Comparison of ENCODE assay signal across 24 mouse cellular contexts in genomic region chr14:22003231-22003630, GRCm38 (mm10). TPM values are rescaled to one million over a fixed set of nuclear protein-coding genes. Genes with fewer than 3 reads are reported as not detected.
A peak's percentile ranks its signal among the peaks of the same experiment; 100 is the strongest.
DNase-seq lines count a peak whose midpoint lies in the region; ATAC-seq and TF ChIP-seq lines count a peak whose summit lies in the region.
"Had no signal": no experiment of that assay in that cellular context is flagged by ENCODE, and none has a peak within 500 bp of the region (broad histone marks: within the 10 kb centered on the region; RNA-seq: fewer than 3 reads in every experiment).

No protein-coding gene starts in this region.

- no peak for TF ChIP-seq CTCF in lung, postnatal 0 days (IDR thresholded peaks at IDR 0.05)
- no peak for TF ChIP-seq CTCF in embryonic fibroblast, embryonic 13.5 days (IDR thresholded peaks at IDR 0.05; ENCODE audit: borderline replicate concordance, insufficient read depth, low read length)
- no peak for TF ChIP-seq CTCF in intestine, postnatal 0 days (IDR thresholded peaks at IDR 0.05; ENCODE audit: low read depth)

- H3K4me3 ChIP-seq in intestine, embryonic 16.5 days (ENCODE audit: low read length): no peak overlapping the region
- H3K4me3 ChIP-seq in intestine, embryonic 15.5 days (replicated peaks): no peak overlapping the region
- H3K4me3 ChIP-seq in lung, postnatal 0 days (ENCODE audit: low read depth, low read length): no peak overlapping the region
- no peak overlapping the region for H3K4me3 ChIP-seq in embryonic fibroblast, embryonic 13.5 days (ENCODE audit: insufficient read depth, low read length)
- H3K4me3 ChIP-seq in intestine, postnatal 0 days (ENCODE audit: low read depth, low read length): no peak overlapping the region
- H3K4me3 ChIP-seq: embryonic facial prominence, embryonic 10.5 days; embryonic facial prominence, embryonic 12.5 days; erythroblast, embryonic 14.5 days; forebrain, embryonic 10.5 days; forebrain, embryonic 12.5 days had no signal

- no peak for TF ChIP-seq EP300 in lung, postnatal 0 days (IDR thresholded peaks at IDR 0.05)

- no peaks in the 10 kb centered on the region for H3K9me3 ChIP-seq in intestine, embryonic 16.5 days (ENCODE audit: control insufficient read depth, low read length)
- H3K9me3 ChIP-seq in intestine, embryonic 15.5 days: no peaks in the 10 kb centered on the region
- H3K9me3 ChIP-seq in lung, postnatal 0 days (ENCODE audit: low read length): no peaks in the 10 kb centered on the region
- H3K9me3 ChIP-seq in intestine, postnatal 0 days (ENCODE audit: control insufficient read depth): no peaks in the 10 kb centered on the region
- H3K9me3 ChIP-seq: embryonic facial prominence, embryonic 10.5 days; embryonic facial prominence, embryonic 12.5 days; forebrain, embryonic 10.5 days; forebrain, embryonic 12.5 days had no signal

- H3K36me3 ChIP-seq in intestine, embryonic 16.5 days (ENCODE audit: control insufficient read depth, insufficient read depth, low read length): no peaks in the 10 kb centered on the region
- H3K36me3 ChIP-seq in intestine, embryonic 15.5 days: no peaks in the 10 kb centered on the region
- H3K36me3 ChIP-seq in lung, postnatal 0 days (ENCODE audit: insufficient read depth, low read length): no peaks in the 10 kb centered on the region
- H3K36me3 ChIP-seq in intestine, postnatal 0 days (ENCODE audit: control insufficient read depth, insufficient read depth): no peaks in the 10 kb centered on the region
- H3K36me3 ChIP-seq: embryonic facial prominence, embryonic 10.5 days; embryonic facial prominence, embryonic 12.5 days; forebrain, embryonic 10.5 days; forebrain, embryonic 12.5 days had no signal

- peak; percentile 36; the same call in 1 of the 2 replicates for ATAC-seq in intestine, embryonic 16.5 days
- ATAC-seq in intestine, embryonic 15.5 days: no peak
- 0 out of 2 replicates have a peak, but pooled peaks have one; percentile 19 for ATAC-seq in lung, postnatal 0 days
- ATAC-seq in intestine, postnatal 0 days: peak; percentile 67
- no peak for ATAC-seq in activated CD4-positive, CD25-positive, alpha-beta regulatory T cell, adult 4 months
- ATAC-seq: forebrain, embryonic 14.5 days; forebrain, embryonic 16.5 days had no signal

- WGBS in intestine, embryonic 16.5 days: 78% methylated on average over 1 of the region's 1 CpGs
- WGBS in intestine, embryonic 15.5 days: 67% methylated on average over 1 of the region's 1 CpGs
- WGBS in lung, postnatal 0 days: 100% methylated on average over 1 of the region's 1 CpGs
- 78% methylated on average over 1 of the region's 1 CpGs for WGBS in intestine, postnatal 0 days

- H3K4me2 ChIP-seq in intestine, embryonic 16.5 days (ENCODE audit: low read depth, low read length): no peak overlapping the region
- H3K4me2 ChIP-seq in intestine, embryonic 15.5 days (replicated peaks): no peak overlapping the region
- no peak overlapping the region for H3K4me2 ChIP-seq in lung, postnatal 0 days (replicated peaks; ENCODE audit: low read depth, low read length)
- no peak overlapping the region for H3K4me2 ChIP-seq in intestine, postnatal 0 days (replicated peaks; ENCODE audit: low read depth)
- H3K4me2 ChIP-seq: embryonic facial prominence, embryonic 12.5 days; forebrain, embryonic 12.5 days had no signal

- no peak overlapping the region for H3K9ac ChIP-seq in intestine, embryonic 16.5 days (ENCODE audit: low read depth, low read length)
- H3K9ac ChIP-seq in intestine, embryonic 15.5 days: no peak overlapping the region
- no peak overlapping the region for H3K9ac ChIP-seq in lung, postnatal 0 days (replicated peaks; ENCODE audit: low read depth)
- no peak overlapping the region for H3K9ac ChIP-seq in intestine, postnatal 0 days (ENCODE audit: low read depth, low read length)
- H3K9ac ChIP-seq: embryonic facial prominence, embryonic 12.5 days; forebrain, embryonic 12.5 days had no signal

- 0 out of 2 replicates have a peak, but pooled peaks cover 5% of the 10 kb centered on the region for H3K4me1 ChIP-seq in intestine, embryonic 16.5 days (ENCODE audit: control insufficient read depth, insufficient read depth, low read length)
- H3K4me1 ChIP-seq in intestine, embryonic 15.5 days (replicated peaks): no peaks in the 10 kb centered on the region
- H3K4me1 ChIP-seq in lung, postnatal 0 days (ENCODE audit: insufficient read depth, low read depth, low read length): peaks cover 4% of the 10 kb centered on the region; the same call in 1 of the 2 replicates
- H3K4me1 ChIP-seq in embryonic fibroblast, embryonic 13.5 days (ENCODE audit: control insufficient read depth, insufficient read depth, low read length): no peaks in the 10 kb centered on the region
- no peaks in the 10 kb centered on the region for H3K4me1 ChIP-seq in intestine, postnatal 0 days (replicated peaks; ENCODE audit: control insufficient read depth, insufficient read depth, low read length)
- H3K4me1 ChIP-seq: embryonic facial prominence, embryonic 12.5 days had no signal

- H3K27ac ChIP-seq in intestine, embryonic 16.5 days (ENCODE audit: low read length): no peak overlapping the region
- H3K27ac ChIP-seq in intestine, embryonic 15.5 days: no peak overlapping the region
- H3K27ac ChIP-seq in lung, postnatal 0 days (ENCODE audit: low read length): no peak overlapping the region
- H3K27ac ChIP-seq in embryonic fibroblast, embryonic 13.5 days (ENCODE audit: insufficient read depth, low read length): peak overlapping the region; percentile 47
- no peak overlapping the region for H3K27ac ChIP-seq in intestine, postnatal 0 days (ENCODE audit: low read depth, low read length)
- H3K27ac ChIP-seq: embryonic facial prominence, embryonic 10.5 days; embryonic facial prominence, embryonic 12.5 days; forebrain, embryonic 10.5 days; forebrain, embryonic 12.5 days had no signal

- DNase-seq in lung, postnatal 0 days (ENCODE audit: low spot score): no peak
- no peak for DNase-seq in lung, postnatal 14 days
- no peak for DNase-seq in urinary bladder, postnatal 10 days (ENCODE audit: low spot score)
- DNase-seq: adrenal gland, adult 8-10 months; adrenal gland, postnatal 14 days; adrenal gland, postnatal 36 days; cerebellum, adult 11-12 months; cerebellum, adult 2 months; cerebellum, adult 9-10 months; cerebellum, postnatal 10 days; cerebellum, postnatal 25 days had no signal

- no peaks in the 10 kb centered on the region for H3K27me3 ChIP-seq in intestine, embryonic 16.5 days (replicated peaks; ENCODE audit: control insufficient read depth, insufficient read depth, low read length)
- H3K27me3 ChIP-seq in intestine, embryonic 15.5 days (replicated peaks): no peaks in the 10 kb centered on the region
- no peaks in the 10 kb centered on the region for H3K27me3 ChIP-seq in lung, postnatal 0 days (replicated peaks; ENCODE audit: insufficient read depth, low read length)
- no peaks in the 10 kb centered on the region for H3K27me3 ChIP-seq in intestine, postnatal 0 days (replicated peaks; ENCODE audit: control insufficient read depth, insufficient read depth, low read length)
- H3K27me3 ChIP-seq: embryonic facial prominence, embryonic 12.5 days had no signal

- no peak for TF ChIP-seq POLR2A in embryonic fibroblast, embryonic 13.5 days (IDR thresholded peaks at IDR 0.05; ENCODE audit: low read depth, low read length)

RNA-seq across cellular contexts. Expression of gene Zfp503, which starts 13.8 kb away (rescaled TPM):
- polyA plus RNA-seq in intestine, embryonic 16.5 days (2015; fragmentation: Nextera tagmentation; extraction: Ambion mirVana): 5.1 and 7.2 TPM in 2 replicates
- 14.2 and 16.5 TPM in 2 replicates for polyA plus RNA-seq in intestine, embryonic 15.5 days (2015; fragmentation: Nextera tagmentation; extraction: Ambion mirVana)
- 16.7 and 18.6 TPM in 2 replicates for polyA plus RNA-seq in lung, postnatal 0 days (2015; fragmentation: Nextera tagmentation; extraction: Ambion mirVana)
- 29.8 and 34.4 TPM in 2 replicates for polyA plus RNA-seq in embryonic fibroblast, embryonic 13.5 days (2011; ENCODE audit: insufficient read length, low read depth, missing spikeins)
- polyA plus RNA-seq in intestine, postnatal 0 days (2015; fragmentation: Nextera tagmentation; extraction: Ambion mirVana): 5.7 and 6.5 TPM in 2 replicates
- not detected for polyA plus RNA-seq in activated CD4-positive, CD25-positive, alpha-beta regulatory T cell, adult 4 months (2017; shearing (Covaris generic))

RNA-seq across cellular contexts. Expression of gene Lrmda, which starts 16.3 kb away (rescaled TPM):
- polyA plus RNA-seq in intestine, embryonic 16.5 days (2015; fragmentation: Nextera tagmentation; extraction: Ambion mirVana): 0.53 and 0.81 TPM in 2 replicates
- 0.71 and 0.87 TPM in 2 replicates for polyA plus RNA-seq in intestine, embryonic 15.5 days (2015; fragmentation: Nextera tagmentation; extraction: Ambion mirVana)
- 0.86 and 1.6 TPM in 2 replicates for polyA plus RNA-seq in lung, postnatal 0 days (2015; fragmentation: Nextera tagmentation; extraction: Ambion mirVana)
- polyA plus RNA-seq in embryonic fibroblast, embryonic 13.5 days (2011; ENCODE audit: insufficient read length, low read depth, missing spikeins): 0.63 TPM in 1 of 2 replicates, not detected in the other
- polyA plus RNA-seq in intestine, postnatal 0 days (2015; fragmentation: Nextera tagmentation; extraction: Ambion mirVana): 0.73 and 1.8 TPM in 2 replicates
- polyA plus RNA-seq in activated CD4-positive, CD25-positive, alpha-beta regulatory T cell, adult 4 months (2017; shearing (Covaris generic)): not detected
- polyA plus RNA-seq: C2C12; erythroblast, embryonic 14.5 days; forebrain, embryonic 14.5 days; forebrain, embryonic 16.5 days had no signal

Comparison
In these comparisons a context has a peak if more than half of its experiments do, and no peak if none do; other contexts are left out.
1. ATAC-seq: peak in intestine, embryonic 16.5 days (single experiment), lung, postnatal 0 days (single experiment) and intestine, postnatal 0 days (single experiment); none in intestine, embryonic 15.5 days (single experiment) and activated CD4-positive, CD25-positive, alpha-beta regulatory T cell, adult 4 months (single experiment).